Mouse (Mus musculus): Measurements from ENCODE around the gene Itih5.

Gene Itih5

DNA sequence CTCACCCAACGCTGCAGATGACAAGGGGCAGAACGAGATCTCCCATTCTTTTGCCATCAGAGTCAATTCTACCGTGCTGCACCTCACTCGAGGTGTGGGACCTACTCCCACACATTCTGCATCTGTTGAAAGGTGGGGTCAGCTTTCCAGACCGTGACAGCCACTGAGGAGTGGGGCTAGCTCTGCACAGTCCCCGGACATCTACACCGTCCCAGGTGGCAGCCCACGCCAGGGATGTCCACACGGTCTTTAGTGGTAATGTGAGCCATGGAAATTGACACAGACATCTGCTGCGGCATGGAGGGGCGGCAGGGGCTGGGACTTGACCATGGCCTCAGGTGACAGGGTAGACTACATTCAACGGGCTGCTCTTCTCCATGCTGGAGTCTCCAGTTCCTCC lies 60.1 kb downstream of the Itih5 start:
- H3K36me3 ChIP-seq (ENCODE audit: control insufficient read depth, insufficient read depth, low read length, poor library complexity, severe bottlenecking), result no peaks in the 10 kb centered on the region
- no peak for DNase-seq (ENCODE audit: low read depth, low spot score)

DNA sequence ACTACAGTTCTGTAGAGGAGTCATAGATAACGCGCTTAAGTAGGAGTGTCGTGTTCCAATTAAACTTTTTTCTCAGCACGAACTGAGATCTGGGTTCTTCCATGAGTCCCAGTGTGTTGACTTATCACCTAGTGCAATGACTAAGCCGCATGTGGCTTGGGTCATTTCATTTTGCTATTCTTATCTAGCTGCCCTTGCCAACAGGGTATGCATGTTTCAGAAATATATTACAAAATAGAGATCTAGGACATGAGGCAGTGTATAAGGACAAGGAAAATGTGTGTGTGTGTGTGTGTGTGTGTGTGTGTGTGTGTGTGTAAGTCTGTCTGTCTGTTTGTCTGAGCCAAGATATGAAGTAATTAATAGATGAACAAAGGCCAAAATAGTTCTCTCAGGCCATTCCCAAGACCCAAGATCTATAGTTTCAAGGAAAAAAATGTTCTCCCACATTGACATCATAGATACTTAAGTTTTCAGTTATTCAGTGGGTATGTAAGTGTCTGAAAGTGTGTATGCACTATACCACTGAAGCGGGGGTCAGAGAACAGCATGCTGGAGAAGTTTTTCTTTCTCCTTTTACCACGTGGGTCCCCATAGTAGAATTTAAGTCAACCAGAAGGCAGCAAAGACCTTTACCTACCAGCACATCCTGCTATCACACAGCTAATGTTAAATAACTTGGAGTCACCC lies 62.6 kb downstream of the Itih5 start:
- no peaks in the 10 kb centered on the region for H3K36me3 ChIP-seq (ENCODE audit: control insufficient read depth, insufficient read depth, low read length, poor library complexity, severe bottlenecking)
- DNase-seq (ENCODE audit: low read depth, low spot score), result no peak
- no peaks in the 10 kb centered on the region for H3K27me3 ChIP-seq (ENCODE audit: control insufficient read depth, insufficient read depth, low read length, poor library complexity, severe bottlenecking)

More for the DNA sequence above, 60.1 kb downstream of the Itih5 start:
- H3K27me3 ChIP-seq (ENCODE audit: control insufficient read depth, insufficient read depth, low read length, poor library complexity, severe bottlenecking), result no peaks in the 10 kb centered on the region

DNA sequence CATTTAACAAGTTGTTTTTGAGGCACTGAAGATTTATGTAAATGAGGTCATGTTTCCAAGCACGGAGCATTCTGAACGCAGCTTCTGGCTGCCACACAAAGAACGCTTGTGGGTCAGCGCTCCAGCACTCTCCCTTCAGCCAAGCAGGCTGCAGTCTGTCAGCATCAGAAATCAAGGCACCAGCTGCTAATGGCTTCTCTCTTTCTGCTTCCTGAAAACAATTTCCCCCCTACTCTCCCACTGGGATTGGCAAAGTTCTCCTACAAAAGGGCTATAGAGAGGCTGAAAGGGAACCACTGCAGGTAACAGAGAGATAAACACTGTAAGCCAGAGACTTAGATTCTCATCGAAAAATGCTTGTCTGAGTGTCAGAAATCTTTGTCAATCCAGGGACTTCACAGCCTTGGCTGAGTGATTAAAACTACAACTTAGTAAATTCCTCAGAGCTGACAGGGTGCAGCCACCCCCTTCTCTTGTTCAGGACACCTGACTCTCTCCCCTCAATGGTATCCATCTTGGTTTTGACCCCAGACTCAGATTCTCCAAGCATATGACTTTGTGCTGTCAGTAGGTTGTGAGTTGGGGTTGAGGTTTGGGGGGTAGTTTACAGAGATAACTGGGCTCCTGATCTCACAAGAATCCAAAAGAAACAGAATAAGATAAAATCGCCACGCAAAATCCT lies 63.3 kb downstream of the Itih5 start:
- DNase-seq (ENCODE audit: low read depth, low spot score), result no peak
- no peaks in the 10 kb centered on the region for H3K27me3 ChIP-seq (ENCODE audit: control insufficient read depth, insufficient read depth, low read length, poor library complexity, severe bottlenecking)
- no peaks in the 10 kb centered on the region for H3K36me3 ChIP-seq (ENCODE audit: control insufficient read depth, insufficient read depth, low read length, poor library complexity, severe bottlenecking)

- H3K27me3 ChIP-seq (ENCODE audit: control insufficient read depth, insufficient read depth, low read length, poor library complexity, severe bottlenecking), result no peaks in the 10 kb centered on the region
- no peaks in the 10 kb centered on the region for H3K36me3 ChIP-seq (ENCODE audit: control insufficient read depth, insufficient read depth, low read length, poor library complexity, severe bottlenecking)
- no peak for DNase-seq (ENCODE audit: low read depth, low spot score)
Measured at GRCm38 (mm10) chr2:10221862-10222261, 68.5 kb downstream of the Itih5 start.

DNA sequence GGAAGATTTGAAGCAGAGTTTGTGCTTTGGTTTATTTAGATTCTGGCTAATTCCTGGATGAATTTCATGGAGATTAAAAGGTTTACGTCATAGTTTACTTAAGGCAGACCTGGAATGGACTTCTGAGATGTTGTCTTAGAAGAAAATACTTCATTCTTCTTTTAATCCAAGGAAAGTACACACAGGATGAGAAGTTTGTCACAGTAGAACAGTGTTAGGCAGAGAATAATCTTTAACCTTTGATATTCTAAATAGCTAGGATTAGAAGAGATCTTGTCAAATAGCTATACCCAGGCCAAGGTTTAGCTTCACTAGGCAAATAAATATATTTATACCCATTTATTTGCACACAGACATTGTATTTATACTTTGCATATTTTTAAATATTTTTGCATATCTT lies 73.5 kb downstream of the Itih5 start:
- no peaks in the 10 kb centered on the region for H3K36me3 ChIP-seq (ENCODE audit: control insufficient read depth, insufficient read depth, low read length, poor library complexity, severe bottlenecking)
- no peaks in the 10 kb centered on the region for H3K27me3 ChIP-seq (ENCODE audit: control insufficient read depth, insufficient read depth, low read length, poor library complexity, severe bottlenecking)
- DNase-seq (ENCODE audit: low read depth, low spot score), result no peak

GRCm38 (mm10) chr2:10231971-10232370 lies 78.6 kb downstream of the Itih5 start:
- Histone ChIP-seq H3K36me3 (ENCODE audit: control insufficient read depth, insufficient read depth, low read length, poor library complexity, severe bottlenecking) (no peaks in the 10 kb centered on the region; the same call in 1 of the 2 replicates), H3K27me3 (ENCODE audit: control insufficient read depth, insufficient read depth, low read length, poor library complexity, severe bottlenecking) (no peaks in the 10 kb centered on the region)
- DNase-seq (ENCODE audit: low read depth, low spot score), result no peak

GRCm38 (mm10) chr2:10236554-10236953 lies 83.2 kb downstream of the Itih5 start:
- H3K27me3 ChIP-seq (ENCODE audit: control insufficient read depth, insufficient read depth, low read length, poor library complexity, severe bottlenecking), result no peaks in the 10 kb centered on the region
- H3K36me3 ChIP-seq (ENCODE audit: control insufficient read depth, insufficient read depth, low read length, poor library complexity, severe bottlenecking), result no peaks in the 10 kb centered on the region; the same call in 1 of the 2 replicates
- no peak for DNase-seq (ENCODE audit: low read depth, low spot score)

DNA sequence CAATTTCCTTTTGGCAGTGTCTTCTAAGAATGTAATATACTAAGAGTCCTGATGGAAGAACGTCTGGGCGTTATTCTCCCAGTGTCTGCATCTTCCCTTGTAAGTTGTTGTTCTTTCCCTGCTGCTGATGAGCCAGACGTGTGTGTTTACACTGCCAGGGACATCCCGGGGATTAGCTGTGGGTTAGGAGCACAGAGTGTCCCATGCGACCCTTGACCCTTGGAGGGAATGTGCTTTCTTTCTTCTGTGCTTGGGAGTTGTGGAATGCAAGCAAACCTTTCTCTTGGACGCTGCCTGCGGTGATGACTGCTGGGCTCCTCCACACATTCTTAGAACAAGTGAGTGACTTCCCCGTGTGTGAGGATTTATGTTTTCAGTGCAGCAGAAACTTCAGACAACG lies 89.6 kb downstream of the Itih5 start:
- no peak for DNase-seq (ENCODE audit: low read depth, low spot score)

DNA sequence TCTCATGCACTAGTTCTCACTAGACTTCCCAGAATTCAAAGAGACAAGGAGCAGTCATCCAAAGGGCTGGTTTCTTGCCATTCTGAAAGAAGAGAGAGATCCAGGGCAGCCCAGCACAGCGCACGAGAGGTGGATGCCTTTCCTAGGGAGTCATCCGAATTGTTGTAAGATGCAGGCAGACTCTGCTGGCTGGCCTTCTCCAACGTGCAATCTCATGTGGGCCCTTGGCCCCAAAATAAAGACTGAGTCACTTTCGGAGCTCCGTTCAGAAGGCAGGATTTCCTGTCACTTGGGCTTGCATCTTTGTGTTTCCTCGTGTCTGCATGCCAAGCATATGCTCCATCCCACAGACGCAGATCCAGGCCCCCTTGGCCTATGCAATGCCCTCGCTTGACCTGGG lies 97.1 kb downstream of the Itih5 start:
- Histone ChIP-seq H3K27me3 (ENCODE audit: control insufficient read depth, insufficient read depth, low read length, poor library complexity, severe bottlenecking) (no peaks in the 10 kb centered on the region), H3K36me3 (ENCODE audit: control insufficient read depth, insufficient read depth, low read length, poor library complexity, severe bottlenecking) (no peaks in the 10 kb centered on the region)
- no peak for DNase-seq (ENCODE audit: low read depth, low spot score)

More for the DNA sequence above, 89.6 kb downstream of the Itih5 start:
- Histone ChIP-seq H3K27me3 (ENCODE audit: control insufficient read depth, insufficient read depth, low read length, poor library complexity, severe bottlenecking) (no peaks in the 10 kb centered on the region), H3K36me3 (ENCODE audit: control insufficient read depth, insufficient read depth, low read length, poor library complexity, severe bottlenecking) (no peaks in the 10 kb centered on the region)

GRCm38 (mm10) chr2:10250926-10251325 lies 97.6 kb downstream of the Itih5 start:
- no peaks in the 10 kb centered on the region for H3K36me3 ChIP-seq (ENCODE audit: control insufficient read depth, insufficient read depth, low read length, poor library complexity, severe bottlenecking)
- no peak for DNase-seq (ENCODE audit: low read depth, low spot score)
- H3K27me3 ChIP-seq (ENCODE audit: control insufficient read depth, insufficient read depth, low read length, poor library complexity, severe bottlenecking), result no peaks in the 10 kb centered on the region

- Histone ChIP-seq H3K36me3 (ENCODE audit: control insufficient read depth, insufficient read depth, low read length, poor library complexity, severe bottlenecking) (no peaks in the 10 kb centered on the region), H3K27me3 (ENCODE audit: control insufficient read depth, insufficient read depth, low read length, poor library complexity, severe bottlenecking) (no peaks in the 10 kb centered on the region)
- no peak for DNase-seq (ENCODE audit: low read depth, low spot score)
Measured at GRCm38 (mm10) chr2:10251466-10251865, 98.1 kb downstream of the Itih5 start.

DNA sequence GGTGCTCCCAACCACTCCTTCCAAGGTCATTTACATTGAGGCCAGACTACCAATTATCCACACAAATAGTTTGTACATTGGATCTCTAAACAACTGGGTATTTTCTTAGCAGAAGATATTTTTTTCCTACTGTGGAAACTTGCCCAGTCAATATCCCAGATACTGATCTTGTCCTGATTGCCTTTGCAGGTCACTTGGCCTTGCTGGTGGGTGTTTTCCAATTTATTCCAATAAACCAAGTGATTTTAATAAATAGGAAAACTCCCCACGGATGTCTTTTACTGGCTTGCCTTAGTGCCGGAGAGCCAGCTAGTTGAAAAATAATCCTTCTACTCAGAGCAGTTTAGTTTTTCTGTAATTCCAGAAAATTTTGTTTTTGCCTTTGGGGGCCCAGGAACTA lies 98.6 kb downstream of the Itih5 start:
- H3K36me3 ChIP-seq (ENCODE audit: control insufficient read depth, insufficient read depth, low read length, poor library complexity, severe bottlenecking), result no peaks in the 10 kb centered on the region
- H3K27me3 ChIP-seq (ENCODE audit: control insufficient read depth, insufficient read depth, low read length, poor library complexity, severe bottlenecking), result no peaks in the 10 kb centered on the region
- DNase-seq (ENCODE audit: low read depth, low spot score), result no peak

DNA sequence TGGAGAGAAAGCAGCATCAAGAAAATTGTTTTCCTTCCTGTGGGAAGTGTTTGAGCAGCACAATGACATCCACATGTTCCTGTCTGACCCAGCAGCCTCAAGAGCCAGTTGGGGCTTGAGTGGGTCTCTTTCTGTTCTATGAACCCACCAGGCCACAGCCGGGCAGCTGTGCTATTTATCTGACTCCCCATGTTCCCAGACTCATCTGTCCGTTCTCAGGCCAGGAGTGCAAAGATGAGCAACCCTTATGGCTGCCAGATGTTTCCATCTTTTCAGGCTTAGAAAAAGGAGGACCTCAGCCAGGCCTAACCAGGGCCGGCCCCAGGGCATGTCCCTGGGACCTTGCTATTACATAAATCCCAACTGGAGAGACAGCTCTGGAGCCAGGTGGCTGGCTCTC lies 100.0 kb downstream of the Itih5 start:
- Histone ChIP-seq H3K27me3 (ENCODE audit: control insufficient read depth, insufficient read depth, low read length, poor library complexity, severe bottlenecking) (no peaks in the 10 kb centered on the region), H3K36me3 (ENCODE audit: control insufficient read depth, insufficient read depth, low read length, poor library complexity, severe bottlenecking) (no peaks in the 10 kb centered on the region)
- no peak for DNase-seq (ENCODE audit: low read depth, low spot score)

DNA sequence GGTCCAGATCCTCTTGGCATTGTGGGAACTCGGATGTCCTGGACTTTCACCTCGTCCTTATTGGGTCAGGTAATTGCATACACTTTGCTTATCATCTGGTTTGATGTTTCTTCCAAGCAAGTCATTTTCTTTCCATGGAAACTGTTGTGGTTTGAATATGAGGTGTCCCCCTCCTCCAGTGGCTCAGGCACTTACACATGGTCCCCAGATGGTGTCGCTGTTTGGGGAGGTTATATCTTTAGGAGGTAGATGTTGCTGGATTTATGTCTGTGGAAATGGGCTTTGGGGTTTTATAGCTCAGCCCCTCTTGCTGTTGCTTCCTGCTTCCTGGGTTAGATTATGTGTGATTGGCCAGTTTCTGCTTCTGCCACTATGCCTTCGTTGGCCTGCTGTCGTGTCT lies 103.6 kb downstream of the Itih5 start:
- Histone ChIP-seq H3K36me3 (ENCODE audit: control insufficient read depth, insufficient read depth, low read length, poor library complexity, severe bottlenecking) (no peaks in the 10 kb centered on the region), H3K27me3 (ENCODE audit: control insufficient read depth, insufficient read depth, low read length, poor library complexity, severe bottlenecking) (no peaks in the 10 kb centered on the region)
- DNase-seq (ENCODE audit: low read depth, low spot score), result no peak

DNA sequence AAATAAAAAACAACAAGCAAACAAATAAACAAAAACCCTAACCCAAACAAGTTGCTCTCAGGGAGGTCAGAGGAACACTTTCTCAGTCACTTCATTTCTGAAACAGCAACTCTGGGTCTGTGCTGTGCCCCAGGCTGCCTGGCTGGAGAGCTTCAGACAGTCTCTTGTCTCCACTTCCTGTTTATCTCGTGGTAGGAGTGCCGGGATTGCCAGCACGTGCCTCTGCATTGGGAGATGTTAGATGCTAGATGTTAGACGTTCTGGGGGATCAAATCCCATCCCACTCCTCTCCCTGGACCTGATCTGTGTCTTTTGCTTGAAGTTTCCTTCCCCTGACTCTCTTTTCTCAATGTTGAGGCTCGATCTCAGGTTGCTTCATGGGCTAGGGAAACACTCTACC lies 104.9 kb downstream of the Itih5 start:
- no peaks in the 10 kb centered on the region for H3K27me3 ChIP-seq (ENCODE audit: control insufficient read depth, insufficient read depth, low read length, poor library complexity, severe bottlenecking)
- no peaks in the 10 kb centered on the region for H3K36me3 ChIP-seq (ENCODE audit: control insufficient read depth, insufficient read depth, low read length, poor library complexity, severe bottlenecking)
- DNase-seq (ENCODE audit: low read depth, low spot score), result no peak

Measured in splenic B cell, adult 2 months (primary cell).